17 mouse cellular contexts compared by ENCODE assay signal in the genomic region with DNA sequence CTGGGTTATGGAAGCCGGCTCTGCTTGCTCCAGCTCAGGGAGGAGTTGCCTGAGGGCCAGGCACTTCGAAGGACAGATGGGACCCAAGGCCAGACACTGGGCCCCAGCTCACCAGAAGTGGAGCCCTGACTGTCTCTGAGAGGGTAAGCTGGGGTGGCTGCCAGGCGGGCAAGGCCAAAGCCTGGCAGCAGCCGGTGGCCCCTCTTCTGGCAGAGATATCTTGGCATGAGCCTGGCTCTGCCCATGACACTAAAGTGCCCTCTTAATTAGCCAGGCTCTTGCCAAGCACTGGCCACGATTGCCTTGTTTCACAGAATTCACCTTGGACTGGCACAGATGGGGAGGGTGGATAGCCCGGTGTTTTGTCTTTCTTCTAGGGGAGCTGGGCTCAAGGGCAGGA. TPM values are rescaled to one million over a fixed set of nuclear protein-coding genes. Genes with fewer than 3 reads are reported as not detected.
DNase-seq lines count a peak whose midpoint lies in the region; ATAC-seq lines count a peak whose summit lies in the region.
"Had no signal": no experiment of that assay in that cellular context is flagged by ENCODE, and none has a peak within 500 bp of the region (broad histone marks: within the 10 kb centered on the region; RNA-seq: fewer than 3 reads in every experiment).

No protein-coding gene starts in this region.

- H3K36me3 ChIP-seq in hindbrain, embryonic 16.5 days (ENCODE audit: control insufficient read depth, insufficient read depth, low read length) = no peaks in the 10 kb centered on the region
- no peaks in the 10 kb centered on the region for H3K36me3 ChIP-seq in hindbrain, embryonic 14.5 days (replicated peaks; ENCODE audit: control insufficient read depth, insufficient read depth)
- no peaks in the 10 kb centered on the region for H3K36me3 ChIP-seq in kidney, embryonic 16.5 days (ENCODE audit: insufficient read depth, low read length)

- H3K4me2 ChIP-seq in hindbrain, embryonic 16.5 days (ENCODE audit: low read length) = no peak overlapping the region
- H3K4me2 ChIP-seq in hindbrain, embryonic 14.5 days (replicated peaks) = no peak overlapping the region
- no peak overlapping the region for H3K4me2 ChIP-seq in kidney, embryonic 16.5 days (replicated peaks; ENCODE audit: low read depth, low read length)
- H3K4me2 ChIP-seq: midbrain, embryonic 11.5 days had no signal

- H3K9ac ChIP-seq in hindbrain, embryonic 16.5 days (ENCODE audit: low read depth, low read length) = no peak overlapping the region
- no peak overlapping the region for H3K9ac ChIP-seq in hindbrain, embryonic 14.5 days
- no peak overlapping the region for H3K9ac ChIP-seq in kidney, embryonic 16.5 days (replicated peaks; ENCODE audit: low read length)
- H3K9ac ChIP-seq: liver, postnatal 0 days had no signal

- 57% methylated on average over 6 of the region's 6 CpGs for WGBS in hindbrain, embryonic 16.5 days
- 65% methylated on average over 6 of the region's 6 CpGs for WGBS in hindbrain, embryonic 14.5 days
- WGBS in kidney, embryonic 16.5 days = 84% methylated on average over 6 of the region's 6 CpGs

- DNase-seq in cerebellum, postnatal 25 days = peak; percentile 23 to 51
- no peak for DNase-seq in hindbrain, embryonic 14.5 days (ENCODE audit: low spot score)
- peak; percentile 51 for DNase-seq in Muller cell, postnatal 12 days (ENCODE audit: inconsistent ontology term)
- peak; percentile 64 for DNase-seq in brain, adult 2 months (ENCODE audit: low read depth, low spot score)
- no peak for DNase-seq in spleen, adult 18-20 months
- DNase-seq: B cell, adult 2 months; cerebellum, adult 8-10 months; gastrocnemius, postnatal 36 days; kidney, adult 9 months; liver, postnatal 0 days; lung, postnatal 36 days; right cerebral cortex, postnatal 25 days; thymus, adult 18-20 months had no signal

- no peaks in the 10 kb centered on the region for H3K4me1 ChIP-seq in hindbrain, embryonic 16.5 days (ENCODE audit: control insufficient read depth, insufficient read depth, low read depth, low read length)
- H3K4me1 ChIP-seq in hindbrain, embryonic 14.5 days (replicated peaks; ENCODE audit: control insufficient read depth, insufficient read depth, low read length) = no peaks in the 10 kb centered on the region
- H3K4me1 ChIP-seq in kidney, embryonic 16.5 days (ENCODE audit: insufficient read depth, low read length) = peaks cover 2% of the 10 kb centered on the region; the same call in 1 of the 2 replicates

- H3K27ac ChIP-seq in hindbrain, embryonic 16.5 days (ENCODE audit: low read depth, low read length) = no peak overlapping the region
- H3K27ac ChIP-seq in hindbrain, embryonic 14.5 days = no peak overlapping the region
- no peak overlapping the region for H3K27ac ChIP-seq in kidney, embryonic 16.5 days (ENCODE audit: low read length)

- no peaks in the 10 kb centered on the region for H3K9me3 ChIP-seq in hindbrain, embryonic 16.5 days (ENCODE audit: control insufficient read depth, low read length)
- H3K9me3 ChIP-seq in hindbrain, embryonic 14.5 days (ENCODE audit: control insufficient read depth, low read length) = no peaks in the 10 kb centered on the region
- no peaks in the 10 kb centered on the region for H3K9me3 ChIP-seq in kidney, embryonic 16.5 days (ENCODE audit: low read length)

- no peaks in the 10 kb centered on the region for H3K27me3 ChIP-seq in hindbrain, embryonic 16.5 days (replicated peaks; ENCODE audit: control insufficient read depth, insufficient read depth, low read length)
- H3K27me3 ChIP-seq in hindbrain, embryonic 14.5 days (ENCODE audit: control insufficient read depth, insufficient read depth, low read length) = no peaks in the 10 kb centered on the region
- H3K27me3 ChIP-seq in kidney, embryonic 16.5 days (ENCODE audit: insufficient read depth, low read length) = no peaks in the 10 kb centered on the region

- H3K4me3 ChIP-seq in hindbrain, embryonic 16.5 days (ENCODE audit: low read length) = no peak overlapping the region
- no peak overlapping the region for H3K4me3 ChIP-seq in hindbrain, embryonic 14.5 days (replicated peaks; ENCODE audit: low read length)
- no peak overlapping the region for H3K4me3 ChIP-seq in kidney, embryonic 16.5 days (ENCODE audit: low read length)

- ATAC-seq in cerebellum, adult (ENCODE audit: insufficient number of reproducible peaks, low FRiP score, low TSS enrichment) = no peak; the same call in 1 of the 2 replicates
- ATAC-seq in hindbrain, embryonic 16.5 days = peak; percentile 70
- no peak; the same call in 1 of the 2 replicates for ATAC-seq in hindbrain, embryonic 14.5 days (ENCODE audit: low FRiP score)
- ATAC-seq in kidney, embryonic 16.5 days (ENCODE audit: low FRiP score, low TSS enrichment) = no peak
- ATAC-seq: liver, postnatal 0 days had no signal

RNA-seq across cellular contexts. Expression of a gene that starts 9.7 kb away (rescaled TPM):
- polyA plus RNA-seq in hindbrain, embryonic 16.5 days (2015; fragmentation: Nextera tagmentation; extraction: Ambion mirVana) = 478 and 522 TPM in 2 replicates
- 459 and 508 TPM in 2 replicates for polyA plus RNA-seq in hindbrain, embryonic 14.5 days (2014; fragmentation: Nextera tagmentation; extraction: Ambion mirVana)
- 302 and 349 TPM in 2 replicates for polyA plus RNA-seq in kidney, embryonic 16.5 days (2015; fragmentation: Nextera tagmentation; extraction: Ambion mirVana)

RNA-seq across cellular contexts. Expression of a gene that starts 43.9 kb away (rescaled TPM):
- polyA plus RNA-seq in hindbrain, embryonic 16.5 days (2015; fragmentation: Nextera tagmentation; extraction: Ambion mirVana) = 11,512 and 13,219 TPM in 2 replicates
- 13,534 and 14,549 TPM in 2 replicates for polyA plus RNA-seq in hindbrain, embryonic 14.5 days (2014; fragmentation: Nextera tagmentation; extraction: Ambion mirVana)
- 12,646 and 13,929 TPM in 2 replicates for polyA plus RNA-seq in kidney, embryonic 16.5 days (2015; fragmentation: Nextera tagmentation; extraction: Ambion mirVana)

RNA-seq across cellular contexts. Expression of a gene that starts 55.2 kb away (rescaled TPM):
- polyA plus RNA-seq in hindbrain, embryonic 16.5 days (2015; fragmentation: Nextera tagmentation; extraction: Ambion mirVana) = 29.7 and 32.9 TPM in 2 replicates
- 26.1 TPM in 2 replicates for polyA plus RNA-seq in hindbrain, embryonic 14.5 days (2014; fragmentation: Nextera tagmentation; extraction: Ambion mirVana)
- polyA plus RNA-seq in kidney, embryonic 16.5 days (2015; fragmentation: Nextera tagmentation; extraction: Ambion mirVana) = 14.0 and 17.2 TPM in 2 replicates

Comparison
In these comparisons a context has a peak if more than half of its experiments do, and no peak if none do; other contexts are left out.
1. DNase-seq: peak in cerebellum, postnatal 25 days (2 of 2), Muller cell, postnatal 12 days (single experiment) and brain, adult 2 months (single experiment); none in hindbrain, embryonic 14.5 days (single experiment) and spleen, adult 18-20 months (0 of 2).